Mouse (Mus musculus): ENCODE data around the gene Zfp932.
A peak's percentile ranks its signal among the peaks of the same experiment; 100 is the strongest.
"Not testable (repeated sequence)": the region's sequence is repeated elsewhere in the genome, so short reads cannot be mapped to it uniquely, and the experiment has no call there.

The Zfp932 gene

GRCm38 (mm10) chr5:109996026-109996937 is at the start of gene Zfp932:
TSS of gene Zfp932 (plus strand) at chr5:109996521.
- peak; percentile 92 for DNase-seq (ENCODE audit: low read depth, low spot score)

- peak; percentile 71 for DNase-seq (ENCODE audit: low read depth, low spot score)
Observed at GRCm38 (mm10) chr5:109950281-109950680, 46.0 kb upstream of the Zfp932 start.

DNA sequence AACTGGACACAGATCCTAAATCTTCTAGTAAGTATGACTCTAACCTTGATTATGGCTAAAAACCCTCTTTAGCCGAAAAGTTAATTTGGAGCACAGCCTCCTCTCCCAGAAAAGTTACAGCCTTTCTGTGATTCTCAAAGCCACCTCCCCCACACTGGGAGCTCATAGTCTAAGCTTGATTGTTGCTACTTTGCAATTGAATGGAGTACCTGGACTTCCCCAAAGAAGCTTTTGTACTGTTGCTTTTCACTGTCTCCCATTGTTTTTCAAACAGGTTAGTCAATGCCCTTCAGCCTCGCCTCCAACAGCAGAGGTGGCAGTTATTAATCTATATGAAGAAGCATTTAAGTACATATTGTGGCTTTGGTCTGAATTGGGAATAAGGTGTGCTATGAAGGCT is 15.6 kb upstream of the Zfp932 start:
- DNase-seq (ENCODE audit: low read depth, low spot score): peak; percentile 86

DNA sequence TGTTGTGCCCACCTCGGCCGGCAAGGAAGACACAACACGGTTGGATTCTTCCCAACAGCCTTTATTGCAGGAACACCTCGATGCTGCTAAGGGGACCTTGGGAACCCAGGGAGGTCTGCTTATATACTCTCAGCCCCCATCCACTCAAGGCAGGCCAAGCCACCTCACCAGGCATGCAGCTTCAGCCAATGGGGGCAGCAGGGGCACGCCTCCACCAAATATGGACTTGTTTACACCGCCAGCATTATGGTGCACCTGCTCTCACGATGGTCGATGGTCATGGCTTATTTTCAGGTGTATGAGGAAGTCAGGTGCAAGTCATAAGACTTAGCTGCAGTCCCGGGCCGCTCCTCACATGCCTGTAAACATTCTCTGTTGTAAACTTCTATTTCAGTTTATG is 860 bp upstream of the Zfp932 start:
- not testable (repeated sequence) for DNase-seq (ENCODE audit: low read depth, low spot score)

GRCm38 (mm10) chr5:110015775-110016174 is 19.5 kb downstream of the Zfp932 start:
- peak; percentile 30 for DNase-seq (ENCODE audit: low read depth, low spot score)

DNA sequence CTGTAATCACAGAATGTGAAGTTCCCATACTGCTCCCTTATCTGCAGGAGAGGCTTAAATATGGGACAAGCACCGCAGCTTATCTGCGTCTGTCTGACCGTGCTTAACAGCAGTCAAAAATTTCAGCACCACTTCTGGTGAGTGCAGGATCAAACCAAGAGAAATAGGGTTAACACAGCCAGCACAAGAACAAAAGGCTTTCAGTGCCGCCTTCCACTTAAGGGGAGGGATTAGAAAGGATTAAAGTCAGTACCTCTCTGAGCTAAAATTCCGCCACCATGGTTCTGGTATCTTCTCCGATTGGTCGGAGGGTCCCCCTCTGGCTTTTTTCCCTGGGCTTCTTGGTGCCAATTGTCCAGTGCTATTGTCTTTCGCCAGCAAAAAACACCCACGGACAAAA is 27.0 kb downstream of the Zfp932 start:
- peak; percentile 11 for DNase-seq (ENCODE audit: low read depth, low spot score)

DNA sequence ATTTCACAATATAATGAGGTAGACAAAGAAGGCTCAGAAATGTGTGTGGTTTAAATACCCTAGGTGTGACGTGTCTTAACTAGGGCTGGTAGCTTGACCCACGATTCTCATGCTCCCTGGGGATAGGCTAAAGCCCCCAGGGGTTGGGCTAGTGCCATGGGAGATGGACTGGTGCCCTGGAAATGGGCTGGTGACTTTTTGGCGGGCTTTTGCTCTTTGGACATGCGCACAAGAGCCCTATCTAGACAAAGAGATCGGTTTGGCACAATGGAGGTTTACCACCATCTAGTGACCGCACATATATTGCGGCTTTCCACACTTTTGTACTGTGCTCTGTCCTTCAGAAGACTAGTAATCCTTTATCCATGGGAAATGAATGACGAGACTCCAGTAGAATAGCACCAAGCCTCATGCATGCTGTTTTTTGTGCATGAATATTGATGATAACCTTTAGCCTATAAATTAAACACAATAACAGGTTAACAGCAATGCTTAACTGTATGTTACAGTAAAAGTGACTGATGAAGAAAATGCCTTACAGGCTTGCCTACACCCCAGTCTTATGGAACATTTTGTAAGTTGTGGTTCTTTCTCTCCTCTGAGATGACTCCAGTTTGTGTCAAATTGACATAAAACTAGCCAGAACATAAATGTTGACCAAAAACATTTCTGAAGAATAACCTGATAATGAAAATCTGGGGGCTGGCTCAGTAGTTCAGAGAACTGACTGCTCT is 27.5 kb downstream of the Zfp932 start:
- DNase-seq (ENCODE audit: low read depth, low spot score): peak; percentile 76

- peak; percentile 93 for DNase-seq (ENCODE audit: low read depth, low spot score)
Observed at GRCm38 (mm10) chr5:110057637-110058408, 61.5 kb downstream of the Zfp932 start.

Data from R1 (cell line).